Mouse (Mus musculus) kidney, adult 2 months (tissue): ENCODE measurements around the gene Ssu2.

ENCODE experiments used
- CTCF ChIP-seq: fragments of 200-500 bp; conservative IDR thresholded peaks from 2 replicates; pipeline ENCODE4 v1.5.1; 2011; ENCODE audit warnings: low read depth, mild to moderate bottlenecking, control low read depth, low read length, moderate library complexity, mixed read lengths; ENCODE audit not compliant: insufficient read depth, insufficient read length
- POLR2A ChIP-seq: fragments of 200-500 bp; IDR thresholded peaks from one replicate; pipeline ENCODE4 v1.6.1; 2011; ENCODE audit warnings: low read depth, low read length, control low read depth

- TF ChIP-seq CTCF = no peak
- TF ChIP-seq POLR2A = no peak
Observed at GRCm38 (mm10) chr6:112382990-112383685, 4.7 kb downstream of the Ssu2 start.
